Mouse (Mus musculus) forebrain, embryonic 11.5 days (tissue): ENCODE results near the gene Spn. TPM values are rescaled to one million over a fixed set of nuclear protein-coding genes. Genes with fewer than 3 reads are reported as not detected.

Experiments
- ATAC-seq: fragments of 200-750 bp; cut with Nextera tagmentation; replicated peaks from 2 replicates; pipeline ENCODE4 v1.8.0; 2017; ENCODE audit warnings: moderate TSS enrichment; ENCODE audit not compliant: low FRiP score
- DNase-seq: peaks from one replicate; pipeline ENCODE4 v3.0.0-alpha.2; 2017; ENCODE audit warnings: low spot score
- H3K27ac ChIP-seq: fragments of 300-500 bp; sonication (generic); 2 replicates; pipeline ENCODE4 v1.5.1; 2014; ENCODE audit warnings: low read depth, low read length
- H3K27me3 ChIP-seq: fragments of 300-500 bp; sonication (generic); 2 replicates; pipeline ENCODE4 v1.6.1; 2014; ENCODE audit warnings: mild to moderate bottlenecking, low read length, mixed read lengths; ENCODE audit not compliant: control insufficient read depth, insufficient read depth
- H3K36me3 ChIP-seq: fragments of 300-500 bp; sonication (generic); 2 replicates; pipeline ENCODE4 v1.6.1; 2014; ENCODE audit warnings: mild to moderate bottlenecking, low read length, moderate library complexity, mixed read lengths; ENCODE audit not compliant: control insufficient read depth, insufficient read depth
- H3K4me1 ChIP-seq: fragments of 300-500 bp; sonication (generic); replicated peaks from 2 replicates; pipeline ENCODE4 v1.6.1; 2014; ENCODE audit warnings: low read length, mixed read lengths; ENCODE audit not compliant: control insufficient read depth, insufficient read depth
- H3K4me2 ChIP-seq: fragments of 300-500 bp; sonication (generic); 2 replicates; pipeline ENCODE4 v1.6.1; 2014; ENCODE audit warnings: low read depth, mild to moderate bottlenecking, low read length, moderate library complexity, mixed read lengths; ENCODE audit not compliant: severe bottlenecking
- H3K4me3 ChIP-seq: fragments of 300-500 bp; sonication (generic); 2 replicates; pipeline ENCODE4 v1.5.1; 2014; ENCODE audit warnings: low read depth, low read length
- H3K9ac ChIP-seq: fragments of 300-500 bp; sonication (generic); 2 replicates; pipeline ENCODE4 v1.6.1; 2014; ENCODE audit warnings: low read length
- H3K9me3 ChIP-seq: fragments of 300-500 bp; sonication (generic); 2 replicates; pipeline ENCODE4 v1.6.1; 2016; ENCODE audit warnings: low read length, mixed read lengths; ENCODE audit not compliant: control insufficient read depth
- WGBS: fragments of 180-500 bp; shearing (Covaris S2); extraction: QIAGEN DNeasy Blood & Tissue Kit; methylation state at CpG from one replicate; pipeline ENCODE4 v1.1.7; 2014; 5-methylcytosine and 5-hydroxymethylcytosine counted together
- polyA plus RNA-seq: library from polyadenylated mRNA; unstranded; fragments of >200 nt; fragmentation: Nextera tagmentation; extraction: Ambion mirVana; gene quantifications from 2 replicates; pipeline ENCODE4 v1.2.1, GENCODE M21; 2014

Gene Spn
- polyA plus RNA-seq, 1 experiment from 2014 or later: 0.11 TPM

DNA sequence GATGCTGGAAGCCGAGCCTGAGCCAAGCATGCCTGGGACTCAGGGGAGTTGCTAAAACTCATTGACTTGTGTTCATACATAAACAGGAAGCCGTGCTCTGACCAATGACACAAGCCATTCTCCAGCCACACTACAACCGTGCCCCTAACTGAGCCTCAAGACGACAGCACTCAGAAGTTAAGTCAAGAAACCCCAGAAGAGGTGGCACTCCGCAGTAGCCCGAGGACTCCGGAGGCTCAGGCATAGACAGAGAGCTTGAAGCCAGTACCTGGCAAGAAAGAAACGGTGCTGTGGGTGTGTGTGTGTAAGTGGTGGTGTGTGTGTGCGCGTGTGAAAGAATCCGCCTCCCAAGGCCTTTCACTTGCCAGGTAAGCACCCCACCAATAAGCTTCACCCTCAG is 22.7 kb downstream of the Spn start:
- ATAC-seq: no peak
- no peak overlapping the region for H3K27ac ChIP-seq
- H3K4me2 ChIP-seq: no peak overlapping the region
- no peak for DNase-seq
- H3K36me3 ChIP-seq: no peaks in the 10 kb centered on the region
- H3K27me3 ChIP-seq: no peaks in the 10 kb centered on the region
- no peak overlapping the region for H3K9ac ChIP-seq
- no peak overlapping the region for H3K4me3 ChIP-seq
- no peaks in the 10 kb centered on the region; the same call in 1 of the 2 replicates for H3K4me1 ChIP-seq
- WGBS: 86% methylated on average over 11 of the region's 11 CpGs
- no peaks in the 10 kb centered on the region for H3K9me3 ChIP-seq

- H3K36me3 ChIP-seq: no peaks in the 10 kb centered on the region
- no peak overlapping the region for H3K27ac ChIP-seq
- H3K9me3 ChIP-seq: no peaks in the 10 kb centered on the region
- H3K9ac ChIP-seq: no peak overlapping the region
- DNase-seq (no peak), ATAC-seq (no peak)
- no peaks in the 10 kb centered on the region; the same call in 1 of the 2 replicates for H3K4me1 ChIP-seq
- H3K27me3 ChIP-seq: no peaks in the 10 kb centered on the region
- no peak overlapping the region for H3K4me3 ChIP-seq
- 57% methylated on average over 12 of the region's 12 CpGs for WGBS
- no peak overlapping the region for H3K4me2 ChIP-seq
These were observed 23.9 kb downstream of the Spn start for GRCm38 (mm10) chr7:127113614-127114259.

- DNase-seq (no peak), ATAC-seq (no peak)
- Histone ChIP-seq H3K4me2 (no peak overlapping the region), H3K9me3 (no peaks in the 10 kb centered on the region), H3K27me3 (no peaks in the 10 kb centered on the region), H3K9ac (no peak overlapping the region), H3K27ac (no peak overlapping the region), H3K4me1 (no peaks in the 10 kb centered on the region), H3K4me3 (no peak overlapping the region), H3K36me3 (no peaks in the 10 kb centered on the region)
- 51% methylated on average over 9 of the region's 9 CpGs for WGBS
These were observed 24.6 kb downstream of the Spn start for GRCm38 (mm10) chr7:127112921-127113597.

GRCm38 (mm10) chr7:127112251-127112841 is 25.3 kb downstream of the Spn start:
- WGBS: 82% methylated on average over 12 of the region's 12 CpGs
- Histone ChIP-seq H3K27ac (no peak overlapping the region), H3K9ac (no peak overlapping the region), H3K4me3 (no peak overlapping the region), H3K4me1 (no peaks in the 10 kb centered on the region), H3K9me3 (no peaks in the 10 kb centered on the region), H3K4me2 (no peak overlapping the region), H3K27me3 (no peaks in the 10 kb centered on the region), H3K36me3 (no peaks in the 10 kb centered on the region)
- ATAC-seq (no peak), DNase-seq (no peak)

- no peak overlapping the region for H3K27ac ChIP-seq
- no peak overlapping the region for H3K9ac ChIP-seq
- no peak overlapping the region for H3K4me3 ChIP-seq
- no peaks in the 10 kb centered on the region for H3K27me3 ChIP-seq
- WGBS: 54% methylated on average over 6 of the region's 6 CpGs
- no peaks in the 10 kb centered on the region for H3K9me3 ChIP-seq
- ATAC-seq (peak; percentile 49; the same call in 1 of the 2 replicates), DNase-seq (peak; percentile 83)
- no peaks in the 10 kb centered on the region for H3K4me1 ChIP-seq
- H3K36me3 ChIP-seq: no peaks in the 10 kb centered on the region
- H3K4me2 ChIP-seq: no peak overlapping the region
These were observed 26.2 kb downstream of the Spn start for GRCm38 (mm10) chr7:127111461-127111860.

DNA sequence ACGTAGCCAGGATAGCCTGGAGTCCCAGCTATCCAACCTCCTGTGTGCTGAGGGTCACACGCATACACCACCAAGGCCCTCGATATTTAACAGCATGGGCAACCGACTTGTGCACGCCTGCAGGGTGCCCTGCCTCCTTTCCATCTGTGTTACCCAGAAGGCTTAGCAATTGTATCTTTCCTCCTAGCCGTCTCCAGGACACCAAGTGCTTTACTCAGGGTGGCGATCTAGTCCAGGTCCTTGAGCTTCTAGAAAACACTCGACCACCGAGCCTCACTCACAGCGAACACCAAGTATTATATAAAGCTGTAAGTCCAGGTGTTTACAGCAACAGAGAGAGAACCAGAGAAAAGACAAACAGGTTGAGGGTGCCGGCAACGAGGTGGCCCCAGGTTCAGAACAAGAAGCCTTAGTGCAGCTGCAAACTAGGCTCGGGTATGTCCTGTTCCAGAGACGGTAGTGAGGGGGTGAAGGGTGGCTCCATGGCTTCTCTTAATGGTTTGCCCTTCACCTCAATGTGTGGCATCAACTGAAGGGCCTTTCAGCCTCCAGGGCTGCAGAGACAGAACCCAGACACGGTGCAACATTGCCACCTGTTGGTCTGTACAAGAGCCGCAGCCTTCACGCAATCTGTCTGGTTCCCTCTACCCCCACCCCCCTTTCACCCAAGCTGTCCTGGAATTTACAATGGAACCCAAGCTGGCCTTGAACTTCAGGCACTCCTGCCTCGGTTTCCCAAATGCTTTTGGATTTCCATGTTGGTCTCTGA is 27.2 kb downstream of the Spn start:
- no peak overlapping the region for H3K4me2 ChIP-seq
- ATAC-seq: peak; percentile 64

GRCm38 (mm10) chr7:127105551-127105950 is 32.1 kb downstream of the Spn start:
- DNase-seq (no peak), ATAC-seq (no peak)
- H3K4me1 ChIP-seq: peaks cover 2% of the 10 kb centered on the region; the same call in 1 of the 2 replicates
- no peak overlapping the region for H3K4me2 ChIP-seq
- no peak overlapping the region for H3K9ac ChIP-seq
- WGBS: 66% methylated on average over 7 of the region's 7 CpGs
- H3K36me3 ChIP-seq: no peaks in the 10 kb centered on the region
- no peak overlapping the region for H3K4me3 ChIP-seq
- no peaks in the 10 kb centered on the region for H3K27me3 ChIP-seq
- H3K27ac ChIP-seq: no peak overlapping the region
- H3K9me3 ChIP-seq: no peaks in the 10 kb centered on the region

More for the DNA sequence above, 27.2 kb downstream of the Spn start:
- Histone ChIP-seq H3K4me3 (no peak overlapping the region), H3K9ac (no peak overlapping the region), H3K4me1 (no peaks in the 10 kb centered on the region), H3K27me3 (no peaks in the 10 kb centered on the region), H3K36me3 (no peaks in the 10 kb centered on the region), H3K27ac (no peak overlapping the region), H3K9me3 (no peaks in the 10 kb centered on the region)
- DNase-seq: peak; percentile 84
- 54% methylated on average over 18 of the region's 18 CpGs for WGBS

- ATAC-seq (peak; percentile 82), DNase-seq (peak; percentile 86)
- H3K9ac ChIP-seq: peak overlapping the region; percentile 67
- H3K36me3 ChIP-seq: no peaks in the 10 kb centered on the region
- H3K27ac ChIP-seq: 0 out of 2 replicates have a peak overlapping the region, but pooled peaks have one; percentile 25
- no peaks in the 10 kb centered on the region for H3K27me3 ChIP-seq
- peak overlapping the region; percentile 27; the same call in 1 of the 2 replicates for H3K4me3 ChIP-seq
- peaks cover 2% of the 10 kb centered on the region; the same call in 1 of the 2 replicates for H3K4me1 ChIP-seq
- WGBS: 16% methylated on average over 17 of the region's 17 CpGs
- H3K9me3 ChIP-seq: no peaks in the 10 kb centered on the region
- peak overlapping the region; percentile 52 for H3K4me2 ChIP-seq
These were observed 32.9 kb downstream of the Spn start for GRCm38 (mm10) chr7:127104560-127105332.
